Mouse (Mus musculus) intestine, postnatal 0 days (tissue): ENCODE measurements around the gene Dennd2a. TPM values are rescaled to one million over a fixed set of nuclear protein-coding genes. Genes with fewer than 3 reads are reported as not detected.

Experiments
- ATAC-seq: fragments of 200-750 bp; cut with Nextera tagmentation; 2 replicates; pipeline ENCODE4 v1.8.0; 2017; ENCODE audit warnings: mild to moderate bottlenecking, moderate TSS enrichment, moderate library complexity
- H3K27ac ChIP-seq: fragments of 300-500 bp; sonication (generic); 2 replicates; pipeline ENCODE4 v1.5.1; 2014; ENCODE audit warnings: mild to moderate bottlenecking, low read depth, low read length, moderate library complexity
- H3K27me3 ChIP-seq: fragments of 300-500 bp; sonication (generic); replicated peaks from 2 replicates; pipeline ENCODE4 v1.6.1; 2014; ENCODE audit warnings: low read length, mixed read lengths; ENCODE audit not compliant: control insufficient read depth, insufficient read depth
- H3K36me3 ChIP-seq: fragments of 300-500 bp; sonication (generic); 2 replicates; pipeline ENCODE4 v1.6.1; 2014; ENCODE audit warnings: mild to moderate bottlenecking, moderate library complexity; ENCODE audit not compliant: control insufficient read depth, insufficient read depth
- H3K4me1 ChIP-seq: fragments of 300-500 bp; sonication (generic); replicated peaks from 2 replicates; pipeline ENCODE4 v1.6.1; 2014; ENCODE audit warnings: antibody characterized with exemption, low read length, mixed read lengths; ENCODE audit not compliant: control insufficient read depth, insufficient read depth
- H3K4me2 ChIP-seq: fragments of 300-500 bp; sonication (generic); replicated peaks from 2 replicates; pipeline ENCODE4 v1.6.1; 2014; ENCODE audit warnings: low read depth, mild to moderate bottlenecking, moderate library complexity
- H3K4me3 ChIP-seq: fragments of 300-500 bp; sonication (generic); 2 replicates; pipeline ENCODE4 v1.5.1; 2014; ENCODE audit warnings: low read depth, low read length
- H3K9ac ChIP-seq: fragments of 300-500 bp; sonication (generic); 2 replicates; pipeline ENCODE4 v1.6.1; 2014; ENCODE audit warnings: mild to moderate bottlenecking, low read depth, low read length
- H3K9me3 ChIP-seq: fragments of 300-500 bp; sonication (generic); 2 replicates; pipeline ENCODE4 v1.6.1; 2016; ENCODE audit warnings: mixed run types; ENCODE audit not compliant: control insufficient read depth
- CTCF ChIP-seq: sonication (generic); IDR thresholded peaks from 2 replicates; pipeline ENCODE4 v1.5.1; 2016; ENCODE audit warnings: low read depth, mild to moderate bottlenecking, control low read depth, antibody characterized with exemption, moderate library complexity
- WGBS: fragments of 180-500 bp; shearing (Covaris S2); extraction: QIAGEN DNeasy Blood & Tissue Kit; methylation state at CpG from one replicate; pipeline ENCODE4 v1.1.7; 2014; 5-methylcytosine and 5-hydroxymethylcytosine counted together
- polyA plus RNA-seq: library from polyadenylated mRNA; unstranded; fragments of >200 nt; fragmentation: Nextera tagmentation; extraction: Ambion mirVana; gene quantifications from 2 replicates; pipeline ENCODE4 v1.2.1, GENCODE M21; 2015

Gene Dennd2a
- polyA plus RNA-seq, 1 experiment from 2014 or later, result 3.8 TPM

DNA sequence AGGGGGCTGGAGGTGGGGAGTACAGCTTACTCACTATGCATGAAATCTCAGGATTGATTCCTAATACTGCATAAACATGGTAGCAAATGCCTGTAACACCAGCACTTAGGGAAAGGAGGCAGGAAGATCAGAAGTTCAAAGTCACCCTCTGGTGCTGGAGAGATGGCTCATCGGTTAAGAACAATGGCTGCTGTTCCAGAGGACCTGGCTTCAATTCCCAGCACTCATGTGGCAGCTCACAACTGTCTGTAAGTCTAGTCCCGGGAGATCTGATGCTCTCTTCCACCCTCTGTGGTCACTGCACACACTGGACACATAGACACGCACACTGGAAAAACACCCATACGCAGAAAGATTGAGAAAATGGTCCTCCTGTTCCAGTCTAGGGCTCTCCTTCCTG lies 124.5 kb downstream of the Dennd2a start:
- no peak overlapping the region for H3K9ac ChIP-seq
- 84% methylated on average over 4 of the region's 4 CpGs for WGBS

DNA sequence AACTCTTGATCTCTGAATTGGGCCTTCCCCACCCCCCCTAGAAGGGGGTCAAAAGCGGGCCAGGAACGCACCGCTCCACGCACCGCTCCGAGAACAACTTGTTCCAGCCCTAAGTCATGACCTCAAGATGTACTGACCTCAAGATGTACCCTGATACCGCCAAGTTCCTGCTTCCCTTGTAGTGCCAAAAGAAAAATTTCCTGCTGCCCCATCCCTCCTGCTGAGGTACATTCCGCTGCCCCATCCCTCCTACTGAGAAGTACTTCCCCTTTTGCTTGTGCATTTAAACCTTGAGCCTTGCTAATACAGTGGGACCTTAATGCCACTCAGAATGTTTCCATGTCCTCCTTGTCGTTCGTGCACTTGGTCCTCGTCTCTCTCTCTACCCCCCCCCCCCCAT lies 126.9 kb downstream of the Dennd2a start:
- H3K27me3 ChIP-seq, result no peaks in the 10 kb centered on the region
- no peak overlapping the region for H3K4me3 ChIP-seq
- H3K9me3 ChIP-seq, result no peaks in the 10 kb centered on the region
- no peaks in the 10 kb centered on the region for H3K36me3 ChIP-seq
- WGBS, result 79% methylated on average over 11 of the region's 11 CpGs
- no peaks in the 10 kb centered on the region for H3K4me1 ChIP-seq
- no peak overlapping the region for H3K4me2 ChIP-seq
- no peak for ATAC-seq
- no peak for TF ChIP-seq CTCF
- no peak overlapping the region for H3K27ac ChIP-seq
- no peak overlapping the region for H3K9ac ChIP-seq

More for the DNA sequence above, 124.5 kb downstream of the Dennd2a start:
- ATAC-seq, result no peak
- H3K9me3 ChIP-seq, result no peaks in the 10 kb centered on the region
- no peak for TF ChIP-seq CTCF
- H3K4me3 ChIP-seq, result no peak overlapping the region
- H3K4me2 ChIP-seq, result no peak overlapping the region
- H3K4me1 ChIP-seq, result no peaks in the 10 kb centered on the region; the same call in 1 of the 2 replicates
- H3K27ac ChIP-seq, result no peak overlapping the region
- H3K27me3 ChIP-seq, result no peaks in the 10 kb centered on the region
- H3K36me3 ChIP-seq, result no peaks in the 10 kb centered on the region

DNA sequence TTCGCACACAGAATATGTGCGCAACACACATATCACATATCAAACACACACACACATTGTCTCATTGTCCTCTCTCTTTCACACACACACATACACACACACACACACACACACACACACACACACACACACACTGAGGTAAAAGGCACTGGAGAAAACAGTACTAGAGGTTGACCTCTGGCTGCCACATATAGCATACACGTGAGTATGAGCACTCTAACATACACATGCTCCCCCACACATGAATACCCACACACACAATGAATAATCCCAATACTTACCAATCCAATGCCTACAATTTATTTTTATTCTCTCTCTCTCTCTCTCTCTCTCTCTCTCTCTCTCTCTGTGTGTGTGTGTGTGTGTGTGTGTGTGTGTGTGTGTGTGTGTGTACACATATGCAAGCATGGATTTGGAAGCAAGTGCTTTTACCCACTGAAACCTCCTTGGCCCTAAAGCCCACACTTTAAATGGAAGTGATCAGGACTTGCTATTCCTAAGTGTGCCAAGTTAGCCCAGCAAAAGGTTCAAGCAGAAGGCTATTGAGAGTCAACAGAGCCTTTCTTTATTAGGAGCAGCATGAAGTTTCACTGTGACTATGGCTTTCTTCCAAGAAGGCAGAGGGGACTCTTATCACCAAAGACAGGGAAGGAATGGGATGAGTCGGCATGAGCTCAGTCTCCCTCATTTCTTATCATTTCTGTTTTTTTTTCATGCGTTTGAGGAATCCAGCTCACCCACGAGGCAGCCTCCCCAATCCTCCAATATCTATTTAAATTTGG lies 128.5 kb downstream of the Dennd2a start:
- Histone ChIP-seq H3K4me1 (no peaks in the 10 kb centered on the region), H3K4me2 (no peak overlapping the region), H3K36me3 (no peaks in the 10 kb centered on the region), H3K27me3 (no peaks in the 10 kb centered on the region), H3K27ac (no peak overlapping the region), H3K4me3 (no peak overlapping the region), H3K9me3 (no peaks in the 10 kb centered on the region), H3K9ac (no peak overlapping the region)
- 69% methylated on average over 6 of the region's 6 CpGs for WGBS
- ATAC-seq, result no peak
- TF ChIP-seq CTCF, result no peak

DNA sequence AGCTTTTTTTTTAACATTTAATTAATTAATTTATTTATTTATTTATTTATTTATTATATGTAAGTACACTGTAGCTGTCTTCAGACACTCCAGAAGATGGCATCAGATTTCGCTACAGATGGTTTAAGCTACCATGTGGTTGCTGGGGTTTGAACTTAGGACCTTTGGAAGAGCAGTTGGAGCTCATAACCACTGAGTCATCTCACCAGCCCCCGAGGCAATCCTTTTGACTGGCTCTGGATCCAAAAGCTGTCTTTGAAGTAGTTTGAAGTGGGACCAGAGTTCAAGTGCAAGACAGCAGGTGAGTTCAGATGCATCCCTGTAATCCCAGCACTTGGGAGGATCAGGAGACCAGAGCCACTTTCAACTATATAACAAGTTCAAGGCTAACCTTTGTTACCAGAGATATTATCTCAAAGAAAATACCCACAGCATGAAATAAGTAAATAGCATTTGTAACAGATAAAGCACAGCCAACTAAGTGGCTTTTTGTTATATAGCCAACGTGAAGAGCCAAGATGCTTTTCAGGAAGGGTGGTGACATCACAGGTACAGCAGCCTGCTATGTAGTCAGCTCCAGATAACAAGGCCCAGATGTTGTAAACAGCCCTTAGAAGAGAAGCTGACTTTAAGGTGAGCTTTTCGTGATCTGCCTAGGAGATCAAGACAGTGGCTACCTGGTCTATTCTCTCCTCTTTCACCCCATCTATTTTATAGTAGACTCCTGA lies 130.2 kb downstream of the Dennd2a start:
- H3K36me3 ChIP-seq, result no peaks in the 10 kb centered on the region
- H3K4me2 ChIP-seq, result no peak overlapping the region
- H3K27ac ChIP-seq, result no peak overlapping the region
- H3K9me3 ChIP-seq, result no peaks in the 10 kb centered on the region
- no peak overlapping the region for H3K4me3 ChIP-seq
- no peak overlapping the region for H3K9ac ChIP-seq
- 61% methylated on average over 4 of the region's 4 CpGs for WGBS
- no peak for TF ChIP-seq CTCF
- H3K4me1 ChIP-seq, result no peaks in the 10 kb centered on the region
- peak; percentile 36; the same call in 1 of the 2 replicates for ATAC-seq
- no peaks in the 10 kb centered on the region for H3K27me3 ChIP-seq

DNA sequence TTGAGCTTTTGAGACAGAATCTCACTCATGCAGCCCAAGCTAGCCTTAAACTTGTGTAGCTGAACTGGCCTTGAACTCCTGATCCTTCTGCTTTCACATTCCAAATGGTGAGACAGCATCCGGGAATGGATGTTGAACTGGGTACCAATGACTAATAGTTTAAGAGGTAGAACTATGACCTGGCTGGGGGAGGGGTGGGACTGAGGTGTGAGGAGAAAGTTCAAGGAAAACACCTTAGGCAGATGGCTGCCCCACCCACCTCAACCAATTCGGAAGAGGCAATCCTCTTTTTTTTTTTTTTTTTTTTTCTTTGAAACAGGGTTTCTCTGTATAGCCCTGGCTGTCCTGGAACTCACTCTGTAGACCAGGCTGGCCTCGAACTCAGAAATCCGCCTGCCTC lies 130.9 kb downstream of the Dennd2a start:
- no peak overlapping the region for H3K9ac ChIP-seq
- 61% methylated on average over 4 of the region's 4 CpGs for WGBS
- no peak overlapping the region for H3K4me2 ChIP-seq
- no peak for TF ChIP-seq CTCF
- H3K4me3 ChIP-seq, result no peak overlapping the region
- H3K27ac ChIP-seq, result no peak overlapping the region
- no peaks in the 10 kb centered on the region for H3K9me3 ChIP-seq
- no peaks in the 10 kb centered on the region for H3K36me3 ChIP-seq
- no peaks in the 10 kb centered on the region for H3K4me1 ChIP-seq
- peak; percentile 72 for ATAC-seq
- no peaks in the 10 kb centered on the region for H3K27me3 ChIP-seq

DNA sequence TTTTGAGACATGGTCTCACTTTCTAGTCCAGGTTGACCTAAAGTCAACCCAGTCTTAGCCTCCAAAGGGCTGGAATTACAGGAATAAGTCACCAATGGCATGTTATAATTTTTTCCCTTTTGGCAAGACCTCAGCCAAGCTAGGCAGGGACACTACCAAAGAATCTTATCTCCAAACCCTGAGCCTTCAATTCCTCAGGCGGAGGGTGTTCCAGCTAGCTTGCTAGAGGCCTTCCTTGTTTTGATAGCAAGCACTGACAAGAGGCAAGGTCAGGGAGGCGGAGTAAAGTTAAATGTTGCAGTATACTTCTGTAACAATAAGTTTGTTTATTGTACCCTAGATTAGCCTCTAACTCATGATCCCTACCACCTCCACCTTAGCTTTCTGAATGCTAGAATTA lies 132.5 kb downstream of the Dennd2a start:
- Histone ChIP-seq H3K4me2 (no peak overlapping the region), H3K36me3 (no peaks in the 10 kb centered on the region), H3K9ac (no peak overlapping the region), H3K4me1 (no peaks in the 10 kb centered on the region), H3K27ac (no peak overlapping the region), H3K27me3 (no peaks in the 10 kb centered on the region), H3K9me3 (no peaks in the 10 kb centered on the region), H3K4me3 (no peak overlapping the region)
- WGBS, result 51% methylated on average over 2 of the region's 2 CpGs
- no peak for TF ChIP-seq CTCF
- ATAC-seq, result no peak
